Mouse (Mus musculus): Measurements from ENCODE around the gene Fancd2. TPM values are rescaled to one million over a fixed set of nuclear protein-coding genes. Genes with fewer than 3 reads are reported as not detected.

Gene Fancd2
- total and polyA plus RNA-seq, 3 experiments, result 0.18 to 0.61 TPM; not detected in 1

GRCm38 (mm10) chr6:113534886-113535285 is 3.4 kb downstream of the Fancd2 start:
- WGBS, result 82% methylated on average over 7 of the region's 7 CpGs
- Histone ChIP-seq H3K79me2 (replicated peaks; ENCODE audit: control insufficient read depth, insufficient read depth, low read length) (0 out of 2 replicates have a peak, but pooled peaks cover under 1% of the 10 kb centered on the region), H3K36me3 (ENCODE audit: control insufficient read depth, insufficient read depth, low read length) (no peaks in the 10 kb centered on the region; the same call in 1 of the 2 replicates), H3K4me3 (no peak overlapping the region), H3K27ac (no peak overlapping the region), H3K27me3 (ENCODE audit: control insufficient read depth, insufficient read depth, low read length) (no peaks in the 10 kb centered on the region), H3K9ac (ENCODE audit: low read depth, low read length) (no peak overlapping the region), H3K4me1 (ENCODE audit: control insufficient read depth, insufficient read depth, low read length) (peaks cover 3% of the 10 kb centered on the region)
- TF ChIP-seq EP300 (IDR thresholded peaks at IDR 0.05; ENCODE audit: insufficient read depth, low read depth, low read length), result no peak
- no peak for TF ChIP-seq POLR2A (IDR thresholded peaks at IDR 0.05; ENCODE audit: insufficient read depth, low read depth, low read length)
- TF ChIP-seq CTCF (IDR thresholded peaks at IDR 0.05), result no peak
- intact Hi-C loops (cut with DNase I), result loop anchor here (5.0 kb wide), 3 partner anchors 67 to 162 kb away; partner anchors contain the start of genes Brk1, Fancd2os, Tatdn2 and Vhl
- no peak for DNase-seq

GRCm38 (mm10) chr6:113541610-113542009 is 10.1 kb downstream of the Fancd2 start:
- no peak for DNase-seq
- no peaks in the 10 kb centered on the region for H3K27me3 ChIP-seq (ENCODE audit: control insufficient read depth, insufficient read depth, low read length)
- no peak overlapping the region for H3K27ac ChIP-seq
- no peaks in the 10 kb centered on the region for H3K36me3 ChIP-seq (ENCODE audit: control insufficient read depth, insufficient read depth, low read length)
- no peak overlapping the region for H3K4me3 ChIP-seq
- no peak overlapping the region for H3K9ac ChIP-seq (ENCODE audit: low read depth, low read length)
- 83% methylated on average over 6 of the region's 6 CpGs for WGBS
- H3K79me2 ChIP-seq (replicated peaks; ENCODE audit: control insufficient read depth, insufficient read depth, low read length), result no peaks in the 10 kb centered on the region
- TF ChIP-seq POLR2A (IDR thresholded peaks at IDR 0.05; ENCODE audit: insufficient read depth, low read depth, low read length) (no peak), CTCF (IDR thresholded peaks at IDR 0.05) (no peak), EP300 (IDR thresholded peaks at IDR 0.05; ENCODE audit: insufficient read depth, low read depth, low read length) (no peak)
- intact Hi-C loops (cut with DNase I), result no loop called here
- H3K4me1 ChIP-seq (ENCODE audit: control insufficient read depth, insufficient read depth, low read length), result no peaks in the 10 kb centered on the region

- Histone ChIP-seq H3K27me3 (ENCODE audit: control insufficient read depth, insufficient read depth, low read length) (no peaks in the 10 kb centered on the region), H3K79me2 (replicated peaks; ENCODE audit: control insufficient read depth, insufficient read depth, low read length) (no peaks in the 10 kb centered on the region), H3K4me1 (ENCODE audit: control insufficient read depth, insufficient read depth, low read length) (no peaks in the 10 kb centered on the region), H3K4me3 (no peak overlapping the region), H3K36me3 (ENCODE audit: control insufficient read depth, insufficient read depth, low read length) (no peaks in the 10 kb centered on the region), H3K27ac (no peak overlapping the region), H3K9ac (ENCODE audit: low read depth, low read length) (no peak overlapping the region)
- no peak for DNase-seq
- no peak for TF ChIP-seq CTCF (IDR thresholded peaks at IDR 0.05)
- no peak for TF ChIP-seq EP300 (IDR thresholded peaks at IDR 0.05; ENCODE audit: insufficient read depth, low read depth, low read length)
- WGBS, result 90% methylated on average over 12 of the region's 12 CpGs
- intact Hi-C loops (cut with DNase I), result no loop called here
Measured at GRCm38 (mm10) chr6:113543906-113544481, 12.5 kb downstream of the Fancd2 start.

GRCm38 (mm10) chr6:113559736-113560135 is 28.3 kb downstream of the Fancd2 start:
- Histone ChIP-seq H3K4me3 (no peak overlapping the region), H3K9ac (ENCODE audit: low read depth, low read length) (no peak overlapping the region), H3K27ac (no peak overlapping the region), H3K36me3 (ENCODE audit: control insufficient read depth, insufficient read depth, low read length) (no peaks in the 10 kb centered on the region), H3K27me3 (ENCODE audit: control insufficient read depth, insufficient read depth, low read length) (no peaks in the 10 kb centered on the region), H3K79me2 (replicated peaks; ENCODE audit: control insufficient read depth, insufficient read depth, low read length) (no peaks in the 10 kb centered on the region), H3K4me1 (ENCODE audit: control insufficient read depth, insufficient read depth, low read length) (no peaks in the 10 kb centered on the region)
- intact Hi-C loops (cut with DNase I), result no loop called here
- TF ChIP-seq POLR2A (IDR thresholded peaks at IDR 0.05; ENCODE audit: insufficient read depth, low read depth, low read length) (no peak), CTCF (IDR thresholded peaks at IDR 0.05) (no peak), EP300 (IDR thresholded peaks at IDR 0.05; ENCODE audit: insufficient read depth, low read depth, low read length) (no peak)
- WGBS, result 85% methylated on average over 6 of the region's 6 CpGs
- DNase-seq, result no peak

- Histone ChIP-seq H3K9ac (ENCODE audit: low read depth, low read length) (no peak overlapping the region), H3K4me3 (no peak overlapping the region), H3K27me3 (ENCODE audit: control insufficient read depth, insufficient read depth, low read length) (no peaks in the 10 kb centered on the region), H3K27ac (no peak overlapping the region), H3K36me3 (ENCODE audit: control insufficient read depth, insufficient read depth, low read length) (no peaks in the 10 kb centered on the region), H3K4me1 (ENCODE audit: control insufficient read depth, insufficient read depth, low read length) (no peaks in the 10 kb centered on the region), H3K79me2 (replicated peaks; ENCODE audit: control insufficient read depth, insufficient read depth, low read length) (no peaks in the 10 kb centered on the region)
- no peak for DNase-seq
- TF ChIP-seq EP300 (IDR thresholded peaks at IDR 0.05; ENCODE audit: insufficient read depth, low read depth, low read length) (no peak), CTCF (IDR thresholded peaks at IDR 0.05) (no peak), POLR2A (IDR thresholded peaks at IDR 0.05; ENCODE audit: insufficient read depth, low read depth, low read length) (no peak)
- intact Hi-C loops (cut with DNase I), result no loop called here
- WGBS, result 61% methylated on average over 1 of the region's 1 CpGs
Measured at GRCm38 (mm10) chr6:113564557-113564956, 33.1 kb downstream of the Fancd2 start.

GRCm38 (mm10) chr6:113576044-113576443 is 44.6 kb downstream of the Fancd2 start:
- H3K4me3 ChIP-seq, result no peak overlapping the region
- H3K27ac ChIP-seq, result no peak overlapping the region
- H3K27me3 ChIP-seq (ENCODE audit: control insufficient read depth, insufficient read depth, low read length), result no peaks in the 10 kb centered on the region
- no peaks in the 10 kb centered on the region for H3K79me2 ChIP-seq (replicated peaks; ENCODE audit: control insufficient read depth, insufficient read depth, low read length)
- no peak overlapping the region for H3K9ac ChIP-seq (ENCODE audit: low read depth, low read length)
- intact Hi-C loops (cut with DNase I), result no loop called here
- DNase-seq, result no peak
- H3K4me1 ChIP-seq (ENCODE audit: control insufficient read depth, insufficient read depth, low read length), result no peaks in the 10 kb centered on the region
- no peak for TF ChIP-seq POLR2A (IDR thresholded peaks at IDR 0.05; ENCODE audit: insufficient read depth, low read depth, low read length)
- TF ChIP-seq EP300 (IDR thresholded peaks at IDR 0.05; ENCODE audit: insufficient read depth, low read depth, low read length), result no peak
- TF ChIP-seq CTCF (IDR thresholded peaks at IDR 0.05), result no peak
- WGBS, result 92% methylated on average over 6 of the region's 6 CpGs
- H3K36me3 ChIP-seq (ENCODE audit: control insufficient read depth, insufficient read depth, low read length), result no peaks in the 10 kb centered on the region
